Mouse (Mus musculus) spleen, adult 2 months (tissue): ENCODE data around the gene Mboat2. TPM values are rescaled to one million over a fixed set of nuclear protein-coding genes. Genes with fewer than 3 reads are reported as not detected.

Experiments used
- DNase-seq, 2 experiments: peaks; one replicate each; pipeline versions ENCODE4 v3.0.0 to v3.0.0-alpha.2; 2012 to 2021; ENCODE audit warnings: low spot score in 2 of 2, low read depth in 1 of 2
- H3K27ac ChIP-seq: fragments of 200-500 bp; 2 replicates; pipeline ENCODE4 v1.5.1; 2012; ENCODE audit warnings: low read length, inconsistent platforms; ENCODE audit not compliant: insufficient read depth
- H3K27me3 ChIP-seq: fragments of 200-500 bp; 2 replicates; pipeline ENCODE4 v1.6.1; 2012; ENCODE audit warnings: mild to moderate bottlenecking, moderate library complexity, low read length, inconsistent platforms; ENCODE audit not compliant: control insufficient read depth, insufficient read depth
- H3K36me3 ChIP-seq: fragments of 200-500 bp; 2 replicates; pipeline ENCODE4 v1.6.1; 2012; ENCODE audit warnings: mild to moderate bottlenecking, low read length, inconsistent platforms; ENCODE audit not compliant: control insufficient read depth, insufficient read depth
- H3K4me1 ChIP-seq: fragments of 200-500 bp; 2 replicates; pipeline ENCODE4 v1.6.1; 2011; ENCODE audit warnings: inconsistent platforms; ENCODE audit not compliant: control insufficient read depth, insufficient read depth, insufficient read length
- H3K4me3 ChIP-seq: fragments of 200-500 bp; 2 replicates; pipeline ENCODE4 v1.5.1; 2011; ENCODE audit warnings: mild to moderate bottlenecking, inconsistent platforms; ENCODE audit not compliant: insufficient read depth, insufficient read length; ENCODE audit errors: extremely low read depth
- CTCF ChIP-seq: fragments of 200-500 bp; IDR thresholded peaks from 2 replicates; pipeline ENCODE4 v1.5.1; 2011; ENCODE audit warnings: mild to moderate bottlenecking, inconsistent platforms; ENCODE audit not compliant: insufficient read depth, insufficient read length, insufficient replicate concordance; ENCODE audit errors: extremely low read depth
- POLR2A ChIP-seq: fragments of 200-500 bp; IDR thresholded peaks from 2 replicates; pipeline ENCODE4 v1.6.1; 2011; ENCODE audit warnings: low read depth, low read length, inconsistent platforms
- WGBS: fragments of 180-500 bp; shearing (Covaris S2); methylation state at CpG from one replicate; pipeline ENCODE4 v1.1.7; 2018; 5-methylcytosine and 5-hydroxymethylcytosine counted together
- polyA plus RNA-seq: library from polyadenylated mRNA; depleted of rRNA; stranded (reverse); fragments of >200 nt; gene quantifications from 2 replicates; pipeline ENCODE4 v1.2.3, GENCODE M21; 2012

Mboat2 gene
- polyA plus RNA-seq, 1 experiment: 1.2 TPM

DNA sequence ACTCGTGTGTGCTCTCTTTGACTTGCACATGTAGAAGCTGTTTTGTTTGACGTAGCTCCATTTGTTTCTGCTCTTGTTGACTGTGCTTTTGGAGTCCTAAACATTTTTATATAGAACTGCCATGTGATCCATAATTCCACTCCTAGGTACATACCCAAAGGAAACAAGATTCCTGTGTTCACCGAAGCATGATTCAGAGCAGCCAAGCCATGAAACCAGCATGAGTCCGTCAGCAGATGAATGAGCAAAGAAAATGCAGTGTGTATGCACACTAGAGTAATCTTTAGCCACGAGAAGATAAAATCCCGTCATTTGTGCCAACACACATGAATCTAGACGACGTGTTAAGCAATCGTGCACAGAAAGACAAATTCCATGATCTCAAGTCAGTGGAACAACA lies 67.5 kb downstream of the Mboat2 start:
- 93% methylated on average over 9 of the region's 9 CpGs for WGBS
- Histone ChIP-seq H3K27ac (no peak overlapping the region), H3K27me3 (no peaks in the 10 kb centered on the region), H3K4me3 (no peak overlapping the region), H3K36me3 (no peaks in the 10 kb centered on the region), H3K4me1 (no peaks in the 10 kb centered on the region)
- TF ChIP-seq CTCF (no peak), POLR2A (no peak)
- no peak for DNase-seq

DNA sequence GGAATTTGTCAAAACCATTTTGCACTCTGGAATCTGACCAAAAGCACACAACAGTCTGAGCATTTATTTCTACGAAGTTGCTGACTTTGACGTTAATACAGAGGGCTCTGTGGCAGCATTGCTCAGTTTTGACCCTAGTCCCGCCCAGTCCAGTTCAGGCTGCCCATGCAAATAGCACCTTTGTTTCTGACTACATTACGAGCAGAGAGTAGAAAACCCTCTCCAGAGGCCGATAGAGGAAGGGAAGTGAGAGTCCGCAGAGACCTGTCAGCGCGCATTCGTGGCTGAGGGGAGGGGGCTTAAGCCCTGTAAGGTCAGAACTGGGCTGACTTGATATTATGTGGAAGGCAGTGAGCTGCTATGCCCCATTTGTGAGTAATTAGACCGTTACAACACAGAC lies 69.0 kb downstream of the Mboat2 start:
- DNase-seq: no peak
- WGBS: 78% methylated on average over 10 of the region's 10 CpGs
- H3K36me3 ChIP-seq: no peaks in the 10 kb centered on the region
- TF ChIP-seq CTCF (no peak), POLR2A (no peak)
- H3K4me3 ChIP-seq: no peak overlapping the region
- H3K4me1 ChIP-seq: no peaks in the 10 kb centered on the region
- H3K27ac ChIP-seq: no peak overlapping the region
- no peaks in the 10 kb centered on the region for H3K27me3 ChIP-seq

DNA sequence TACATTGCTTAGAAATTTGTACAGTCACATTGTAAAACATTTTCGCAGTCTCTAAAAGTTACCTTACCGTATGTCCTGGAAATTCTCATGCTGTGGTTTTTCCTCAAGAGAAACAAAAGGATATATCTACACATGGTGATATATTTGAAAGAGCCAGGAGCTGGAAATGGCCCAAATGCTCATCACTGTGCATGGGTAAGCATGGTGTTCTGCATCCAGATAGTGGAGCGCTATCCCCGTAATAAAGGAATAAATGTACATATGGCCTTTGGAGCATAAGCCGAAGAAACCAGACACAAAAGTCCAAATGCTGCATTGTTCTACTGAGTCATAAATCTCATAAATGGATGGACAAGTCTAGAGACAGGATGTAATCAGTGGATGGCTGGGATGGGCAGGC lies 72.1 kb downstream of the Mboat2 start:
- H3K36me3 ChIP-seq: no peaks in the 10 kb centered on the region
- H3K4me3 ChIP-seq: no peak overlapping the region
- H3K27me3 ChIP-seq: no peaks in the 10 kb centered on the region
- 97% methylated on average over 5 of the region's 5 CpGs for WGBS
- TF ChIP-seq POLR2A (no peak), CTCF (no peak)
- H3K4me1 ChIP-seq: no peaks in the 10 kb centered on the region
- no peak for DNase-seq
- H3K27ac ChIP-seq: no peak overlapping the region

DNA sequence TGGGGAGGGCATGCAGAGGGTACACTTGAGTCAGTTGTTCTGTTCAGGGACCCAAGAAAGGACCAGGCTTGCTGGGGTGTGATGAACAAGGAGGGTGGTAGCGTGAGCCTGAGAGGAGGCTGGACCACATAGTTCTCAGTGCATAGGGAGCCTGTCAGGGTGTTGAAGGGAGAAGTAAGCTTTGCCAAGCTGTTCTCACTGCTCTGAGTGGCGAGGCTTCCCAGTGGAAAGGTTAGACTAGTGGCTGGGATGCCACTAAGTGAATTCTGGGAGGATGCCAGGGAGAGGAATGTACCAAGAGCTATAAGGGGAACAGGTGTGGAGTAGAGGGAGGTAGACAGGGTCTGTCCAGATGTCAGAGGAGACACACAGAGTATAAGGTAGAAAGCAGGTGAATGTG lies 77.2 kb downstream of the Mboat2 start:
- Histone ChIP-seq H3K27ac (no peak overlapping the region), H3K4me3 (no peak overlapping the region), H3K27me3 (no peaks in the 10 kb centered on the region), H3K4me1 (no peaks in the 10 kb centered on the region), H3K36me3 (no peaks in the 10 kb centered on the region)
- no peak for DNase-seq
- TF ChIP-seq CTCF: no peak
- no peak for TF ChIP-seq POLR2A
- WGBS: 90% methylated on average over 2 of the region's 2 CpGs

DNA sequence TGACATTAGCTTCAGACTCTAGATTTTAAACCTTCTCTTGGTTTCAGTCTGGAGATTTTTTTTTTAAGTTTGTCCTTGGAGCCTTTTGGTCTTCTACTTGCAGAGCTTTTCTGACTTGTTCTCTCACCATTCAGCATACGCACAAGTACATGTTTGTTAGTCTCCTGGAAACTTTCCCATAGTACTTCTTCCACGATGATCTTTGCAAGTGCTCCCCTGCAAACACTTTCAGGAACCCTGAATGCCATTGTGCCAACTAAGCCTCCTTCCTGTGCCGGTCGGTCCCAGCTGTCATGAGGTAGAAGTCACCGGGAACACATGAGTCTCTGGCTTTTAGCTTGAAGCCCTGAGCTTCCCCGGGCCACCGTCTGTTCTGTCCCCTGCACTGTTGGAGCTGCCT lies 79.0 kb downstream of the Mboat2 start:
- no peak overlapping the region for H3K4me3 ChIP-seq
- no peaks in the 10 kb centered on the region for H3K27me3 ChIP-seq
- no peaks in the 10 kb centered on the region for H3K4me1 ChIP-seq
- TF ChIP-seq POLR2A (no peak), CTCF (no peak)
- H3K36me3 ChIP-seq: no peaks in the 10 kb centered on the region
- H3K27ac ChIP-seq: no peak overlapping the region
- 90% methylated on average over 7 of the region's 7 CpGs for WGBS
- DNase-seq: no peak

DNA sequence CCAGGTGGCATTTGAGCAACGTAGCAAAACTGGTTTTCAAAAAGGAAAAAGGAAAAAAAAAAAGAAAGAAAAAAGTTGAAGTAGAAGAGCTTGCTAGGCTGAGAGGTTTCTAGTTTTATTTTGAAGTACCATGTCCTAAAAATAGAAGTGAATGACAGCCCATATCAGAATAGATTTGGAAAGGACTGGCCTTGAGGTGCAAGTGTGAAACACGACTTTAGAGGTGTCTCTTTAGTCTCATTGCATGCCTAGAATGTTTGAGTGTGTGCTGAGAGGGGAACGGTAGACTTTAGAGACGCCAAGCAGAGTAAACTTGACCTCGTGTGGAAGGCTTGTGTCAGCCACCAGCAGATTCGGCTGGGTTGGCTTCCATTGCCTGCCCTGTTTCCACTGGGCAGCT lies 81.5 kb downstream of the Mboat2 start:
- Histone ChIP-seq H3K4me3 (no peak overlapping the region), H3K27me3 (no peaks in the 10 kb centered on the region), H3K4me1 (no peaks in the 10 kb centered on the region), H3K36me3 (no peaks in the 10 kb centered on the region), H3K27ac (no peak overlapping the region)
- TF ChIP-seq CTCF (no peak), POLR2A (no peak)
- WGBS: 67% methylated on average over 6 of the region's 6 CpGs
- DNase-seq: no peak

DNA sequence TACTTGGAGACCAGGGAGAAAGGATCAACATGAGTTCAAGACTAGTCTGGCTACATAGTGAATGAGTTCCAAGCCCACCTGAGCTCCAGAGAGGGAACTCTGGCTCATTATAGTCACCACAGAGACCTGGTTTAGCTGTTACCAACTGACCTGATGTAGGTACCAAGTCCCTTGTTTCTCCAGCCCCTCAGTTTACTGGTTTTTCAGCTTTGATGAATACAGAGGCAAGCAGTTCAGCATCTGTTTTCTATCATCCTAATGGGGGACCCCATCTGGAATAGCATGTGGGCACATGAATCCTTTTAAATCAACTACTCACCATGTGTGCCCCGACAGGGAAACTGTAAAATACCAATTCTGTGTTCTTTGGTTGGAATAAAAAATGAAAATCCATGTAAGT lies 82.2 kb downstream of the Mboat2 start:
- Histone ChIP-seq H3K4me3 (no peak overlapping the region), H3K4me1 (no peaks in the 10 kb centered on the region), H3K36me3 (no peaks in the 10 kb centered on the region), H3K27me3 (no peaks in the 10 kb centered on the region), H3K27ac (no peak overlapping the region)
- no peak for DNase-seq
- TF ChIP-seq POLR2A (no peak), CTCF (no peak)
- WGBS: 96% methylated on average over 1 of the region's 1 CpGs
